Comparison of ENCODE assay signal across 21 mouse cellular contexts in genomic region chr4:83427141-83427540, GRCm38 (mm10). TPM values are rescaled to one million over a fixed set of nuclear protein-coding genes. Genes with fewer than 3 reads are reported as not detected.
A peak's percentile ranks its signal among the peaks of the same experiment; 100 is the strongest.
DNase-seq lines count a peak whose midpoint lies in the region; ATAC-seq lines count a peak whose summit lies in the region.
"Had no signal": no experiment of that assay in that cellular context is flagged by ENCODE, and none has a peak within 500 bp of the region (broad histone marks: within the 10 kb centered on the region; RNA-seq: fewer than 3 reads in every experiment).

No protein-coding gene starts in this region.

- H3K27ac ChIP-seq in heart, embryonic 12.5 days (ENCODE audit: poor library complexity, severe bottlenecking), result no peak overlapping the region
- no peak overlapping the region for H3K27ac ChIP-seq in hindbrain, embryonic 16.5 days (ENCODE audit: low read depth, low read length)
- H3K27ac ChIP-seq in hindbrain, embryonic 14.5 days, result no peak overlapping the region
- H3K27ac ChIP-seq in midbrain, embryonic 11.5 days (ENCODE audit: low read depth, low read length), result no peak overlapping the region
- no peak overlapping the region for H3K27ac ChIP-seq in midbrain, embryonic 15.5 days

- no peak overlapping the region for H3K4me3 ChIP-seq in heart, embryonic 12.5 days
- H3K4me3 ChIP-seq in hindbrain, embryonic 16.5 days (ENCODE audit: low read length), result no peak overlapping the region
- no peak overlapping the region for H3K4me3 ChIP-seq in hindbrain, embryonic 14.5 days (replicated peaks; ENCODE audit: low read length)
- H3K4me3 ChIP-seq in midbrain, embryonic 11.5 days (ENCODE audit: low read depth, low read length), result no peak overlapping the region
- H3K4me3 ChIP-seq in midbrain, embryonic 15.5 days, result no peak overlapping the region

- DNase-seq in heart, adult 11 months, result peak; percentile 68
- DNase-seq in hindbrain, embryonic 14.5 days (ENCODE audit: low spot score), result no peak
- peak; percentile 72 for DNase-seq in midbrain, embryonic 11.5 days (ENCODE audit: low spot score, missing footprints)
- DNase-seq: adrenal gland, adult 2 months; adrenal gland, adult 8-10 months; adrenal gland, postnatal 10 days; adrenal gland, postnatal 14 days; adrenal gland, postnatal 25 days; adrenal gland, postnatal 36 days; B cell, adult 2 months; cerebellum, adult 11 months; cerebellum, adult 11-12 months; cerebellum, adult 18-20 months had no signal

- H3K36me3 ChIP-seq in heart, embryonic 12.5 days, result peaks cover 71% of the 10 kb centered on the region
- H3K36me3 ChIP-seq in hindbrain, embryonic 16.5 days (ENCODE audit: control insufficient read depth, insufficient read depth, low read length), result peaks cover 21% of the 10 kb centered on the region
- peaks cover 66% of the 10 kb centered on the region for H3K36me3 ChIP-seq in hindbrain, embryonic 14.5 days (replicated peaks; ENCODE audit: control insufficient read depth, insufficient read depth)
- H3K36me3 ChIP-seq in midbrain, embryonic 11.5 days (ENCODE audit: control insufficient read depth, insufficient read depth, low read length), result peaks cover 22% of the 10 kb centered on the region
- H3K36me3 ChIP-seq in midbrain, embryonic 15.5 days (replicated peaks), result peaks cover 22% of the 10 kb centered on the region; the same call in 1 of the 2 replicates

- no peaks in the 10 kb centered on the region for H3K27me3 ChIP-seq in heart, embryonic 12.5 days (replicated peaks)
- H3K27me3 ChIP-seq in hindbrain, embryonic 16.5 days (replicated peaks; ENCODE audit: control insufficient read depth, insufficient read depth, low read length), result no peaks in the 10 kb centered on the region
- H3K27me3 ChIP-seq in hindbrain, embryonic 14.5 days (ENCODE audit: control insufficient read depth, insufficient read depth, low read length), result no peaks in the 10 kb centered on the region
- H3K27me3 ChIP-seq in midbrain, embryonic 11.5 days (ENCODE audit: control insufficient read depth, insufficient read depth, low read length), result no peaks in the 10 kb centered on the region
- no peaks in the 10 kb centered on the region for H3K27me3 ChIP-seq in midbrain, embryonic 15.5 days (replicated peaks)
- H3K27me3 ChIP-seq: CH12.LX, Patski had no signal

- H3K9me3 ChIP-seq in heart, embryonic 12.5 days (replicated peaks), result no peaks in the 10 kb centered on the region
- no peaks in the 10 kb centered on the region for H3K9me3 ChIP-seq in hindbrain, embryonic 16.5 days (ENCODE audit: control insufficient read depth, low read length)
- H3K9me3 ChIP-seq in hindbrain, embryonic 14.5 days (ENCODE audit: control insufficient read depth, low read length), result no peaks in the 10 kb centered on the region
- no peaks in the 10 kb centered on the region for H3K9me3 ChIP-seq in midbrain, embryonic 11.5 days (ENCODE audit: control insufficient read depth, low read length)
- no peaks in the 10 kb centered on the region for H3K9me3 ChIP-seq in midbrain, embryonic 15.5 days
- H3K9me3 ChIP-seq: G1E had no signal

- no peaks in the 10 kb centered on the region for H3K4me1 ChIP-seq in heart, embryonic 12.5 days (replicated peaks)
- H3K4me1 ChIP-seq in hindbrain, embryonic 16.5 days (ENCODE audit: control insufficient read depth, insufficient read depth, low read depth, low read length), result no peaks in the 10 kb centered on the region
- H3K4me1 ChIP-seq in hindbrain, embryonic 14.5 days (replicated peaks; ENCODE audit: control insufficient read depth, insufficient read depth, low read length), result no peaks in the 10 kb centered on the region
- H3K4me1 ChIP-seq in midbrain, embryonic 11.5 days (ENCODE audit: control insufficient read depth, insufficient read depth, low read length), result no peaks in the 10 kb centered on the region
- no peaks in the 10 kb centered on the region for H3K4me1 ChIP-seq in midbrain, embryonic 15.5 days

- ATAC-seq in heart, embryonic 12.5 days (ENCODE audit: insufficient number of reproducible peaks, low FRiP score), result no peak
- peak; percentile 48; the same call in 1 of the 2 replicates for ATAC-seq in hindbrain, embryonic 16.5 days
- ATAC-seq in hindbrain, embryonic 14.5 days (ENCODE audit: low FRiP score), result no peak
- no peak for ATAC-seq in midbrain, embryonic 11.5 days (ENCODE audit: low FRiP score)
- no peak for ATAC-seq in midbrain, embryonic 15.5 days (replicated peaks)
- ATAC-seq: activated CD4-positive, CD25-positive, alpha-beta regulatory T cell, adult 4 months; CD4-positive, CD25-positive, alpha-beta regulatory T cell, adult 4 months; Patski had no signal

- 95% methylated on average over 7 of the region's 7 CpGs for WGBS in heart, embryonic 12.5 days
- WGBS in hindbrain, embryonic 16.5 days, result 94% methylated on average over 7 of the region's 7 CpGs
- 96% methylated on average over 7 of the region's 7 CpGs for WGBS in hindbrain, embryonic 14.5 days
- 95% methylated on average over 7 of the region's 7 CpGs for WGBS in midbrain, embryonic 11.5 days
- 97% methylated on average over 7 of the region's 7 CpGs for WGBS in midbrain, embryonic 15.5 days

- no peak overlapping the region for H3K4me2 ChIP-seq in heart, embryonic 12.5 days
- H3K4me2 ChIP-seq in hindbrain, embryonic 16.5 days (ENCODE audit: low read length), result no peak overlapping the region
- H3K4me2 ChIP-seq in hindbrain, embryonic 14.5 days (replicated peaks), result no peak overlapping the region
- no peak overlapping the region for H3K4me2 ChIP-seq in midbrain, embryonic 11.5 days
- no peak overlapping the region for H3K4me2 ChIP-seq in midbrain, embryonic 15.5 days

- H3K9ac ChIP-seq in heart, embryonic 12.5 days, result no peak overlapping the region
- no peak overlapping the region for H3K9ac ChIP-seq in hindbrain, embryonic 16.5 days (ENCODE audit: low read depth, low read length)
- H3K9ac ChIP-seq in hindbrain, embryonic 14.5 days, result no peak overlapping the region
- H3K9ac ChIP-seq in midbrain, embryonic 11.5 days (ENCODE audit: low read length), result no peak overlapping the region
- H3K9ac ChIP-seq in midbrain, embryonic 15.5 days, result no peak overlapping the region

RNA-seq across cellular contexts. Expression of gene Snapc3, which starts 9.6 kb away (rescaled TPM):
- polyA plus RNA-seq in heart, embryonic 12.5 days (2016; fragmentation: Nextera tagmentation; extraction: Ambion mirVana), result 32.6 and 34.9 TPM in 2 replicates
- 54.1 and 57.5 TPM in 2 replicates for polyA plus RNA-seq in hindbrain, embryonic 16.5 days (2015; fragmentation: Nextera tagmentation; extraction: Ambion mirVana)
- polyA plus RNA-seq in hindbrain, embryonic 14.5 days (2014; fragmentation: Nextera tagmentation; extraction: Ambion mirVana), result 62.6 and 66.5 TPM in 2 replicates
- 75.2 and 83.0 TPM in 2 replicates for polyA plus RNA-seq in midbrain, embryonic 11.5 days (2014; fragmentation: Nextera tagmentation; extraction: Ambion mirVana)
- 75.1 and 75.3 TPM in 2 replicates for polyA plus RNA-seq in midbrain, embryonic 15.5 days (2015; fragmentation: Nextera tagmentation; extraction: Ambion mirVana)

RNA-seq across cellular contexts. Expression of gene Psip1, which starts 59.1 kb away (rescaled TPM):
- polyA plus RNA-seq in heart, embryonic 12.5 days (2016; fragmentation: Nextera tagmentation; extraction: Ambion mirVana), result 119 and 127 TPM in 2 replicates
- polyA plus RNA-seq in hindbrain, embryonic 16.5 days (2015; fragmentation: Nextera tagmentation; extraction: Ambion mirVana), result 227 and 245 TPM in 2 replicates
- polyA plus RNA-seq in hindbrain, embryonic 14.5 days (2014; fragmentation: Nextera tagmentation; extraction: Ambion mirVana), result 308 and 330 TPM in 2 replicates
- polyA plus RNA-seq in midbrain, embryonic 11.5 days (2014; fragmentation: Nextera tagmentation; extraction: Ambion mirVana), result 469 and 508 TPM in 2 replicates
- 253 and 273 TPM in 2 replicates for polyA plus RNA-seq in midbrain, embryonic 15.5 days (2015; fragmentation: Nextera tagmentation; extraction: Ambion mirVana)
